Mouse (Mus musculus): ENCODE measurements at regions not wholly inside any gene's neighbourhood (a gene's known extent, or its start where the extent isn't known, plus 50 kb on each side); places are given as distances from the start of the nearest gene placed in this dataset.
A peak's percentile ranks its signal among the peaks of the same experiment; 100 is the strongest.

DNA sequence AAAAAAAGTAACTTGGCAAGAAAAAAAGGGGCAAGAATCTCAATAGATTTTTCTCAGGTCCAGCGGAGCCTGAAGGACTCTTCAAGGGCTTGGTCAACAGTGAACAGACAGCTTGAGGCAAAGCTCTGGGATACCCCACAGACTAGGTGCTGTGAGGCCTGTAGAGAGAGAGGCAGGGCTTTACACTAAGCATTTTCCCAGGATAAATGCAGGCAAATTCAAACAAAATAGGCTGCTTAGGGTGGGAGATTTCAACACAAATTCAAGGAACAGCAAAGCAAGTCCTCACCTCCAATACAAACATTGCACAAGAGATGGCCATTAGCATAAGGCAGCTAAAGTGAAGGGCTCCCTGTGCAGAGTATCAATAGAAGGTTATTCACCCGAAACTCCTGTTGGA is 225.3 kb upstream of the Adgrl2 start:
- Histone ChIP-seq H3K27ac (no peak overlapping the region), H3K9me3 (replicated peaks) (no peaks in the 10 kb centered on the region), H3K4me2 (replicated peaks) (no peak overlapping the region), H3K4me1 (peaks cover 7% of the 10 kb centered on the region), H3K36me3 (no peaks in the 10 kb centered on the region), H3K4me3 (no peak overlapping the region), H3K27me3 (peaks cover 5% of the 10 kb centered on the region; the same call in 1 of the 2 replicates), H3K9ac (no peak overlapping the region)
- ATAC-seq (ENCODE audit: low FRiP score), result no peak
- 71% methylated on average over 2 of the region's 2 CpGs for WGBS

GRCm38 (mm10) chr3:149211909-149212308 is 221.6 kb upstream of the Adgrl2 start:
- no peaks in the 10 kb centered on the region for H3K27me3 ChIP-seq
- no peaks in the 10 kb centered on the region for H3K36me3 ChIP-seq
- no peaks in the 10 kb centered on the region for H3K9me3 ChIP-seq (replicated peaks)
- no peak overlapping the region for H3K9ac ChIP-seq
- 88% methylated on average over 7 of the region's 7 CpGs for WGBS
- no peak overlapping the region for H3K4me2 ChIP-seq (replicated peaks)
- no peak overlapping the region for H3K4me3 ChIP-seq
- no peaks in the 10 kb centered on the region for H3K4me1 ChIP-seq
- no peak overlapping the region for H3K27ac ChIP-seq
- ATAC-seq (ENCODE audit: low FRiP score), result no peak

DNA sequence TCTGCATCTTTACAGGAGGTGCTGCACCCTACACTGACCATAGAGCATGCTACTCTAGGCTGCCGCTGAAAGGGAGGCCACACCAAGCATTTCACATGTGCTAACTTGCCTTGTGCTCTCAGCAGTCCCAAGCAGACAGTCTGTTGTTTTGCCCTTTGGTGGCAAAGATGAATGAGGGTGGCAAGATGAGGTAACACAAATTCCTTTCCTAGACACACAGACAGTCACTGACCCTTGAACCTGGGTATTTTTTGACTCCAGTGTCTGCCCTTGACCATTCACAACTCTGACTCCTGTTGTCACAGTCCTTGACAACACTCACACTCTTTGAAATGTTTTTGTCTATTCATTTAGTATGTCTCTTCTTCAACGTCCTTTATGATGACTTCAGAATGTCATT is 218.9 kb upstream of the Adgrl2 start:
- ATAC-seq (ENCODE audit: low FRiP score), result no peak
- no peak overlapping the region for H3K9ac ChIP-seq
- 84% methylated on average over 2 of the region's 2 CpGs for WGBS

GRCm38 (mm10) chr3:149203451-149203850 is 213.1 kb upstream of the Adgrl2 start:
- H3K4me2 ChIP-seq (replicated peaks), result no peak overlapping the region
- H3K36me3 ChIP-seq, result no peaks in the 10 kb centered on the region
- ATAC-seq (ENCODE audit: low FRiP score), result no peak
- H3K9ac ChIP-seq, result no peak overlapping the region
- H3K4me3 ChIP-seq, result no peak overlapping the region
- H3K9me3 ChIP-seq (replicated peaks), result no peaks in the 10 kb centered on the region
- no peaks in the 10 kb centered on the region for H3K27me3 ChIP-seq
- H3K4me1 ChIP-seq, result no peaks in the 10 kb centered on the region
- WGBS, result 82% methylated on average over 5 of the region's 5 CpGs
- no peak overlapping the region for H3K27ac ChIP-seq

More for the DNA sequence above, 218.9 kb upstream of the Adgrl2 start:
- Histone ChIP-seq H3K27ac (no peak overlapping the region), H3K36me3 (no peaks in the 10 kb centered on the region), H3K9me3 (replicated peaks) (no peaks in the 10 kb centered on the region), H3K27me3 (no peaks in the 10 kb centered on the region), H3K4me2 (replicated peaks) (no peak overlapping the region), H3K4me1 (no peaks in the 10 kb centered on the region), H3K4me3 (no peak overlapping the region)

- H3K36me3 ChIP-seq, result no peaks in the 10 kb centered on the region
Measured at GRCm38 (mm10) chr3:149196477-149197185, 206.3 kb upstream of the Adgrl2 start.

GRCm38 (mm10) chr3:149190856-149191576 is 200.7 kb upstream of the Adgrl2 start:
- Histone ChIP-seq H3K4me3 (no peak overlapping the region), H3K4me2 (replicated peaks) (peak overlapping the region; percentile 35), H3K9ac (no peak overlapping the region), H3K27ac (no peak overlapping the region), H3K36me3 (no peaks in the 10 kb centered on the region), H3K4me1 (0 out of 2 replicates have a peak, but pooled peaks cover 6% of the 10 kb centered on the region), H3K9me3 (replicated peaks) (no peaks in the 10 kb centered on the region), H3K27me3 (no peaks in the 10 kb centered on the region)
- WGBS, result 55% methylated on average over 19 of the region's 19 CpGs
- ATAC-seq (ENCODE audit: low FRiP score), result peak; percentile 40

More at GRCm38 (mm10) chr3:149196477-149197185, 206.3 kb upstream of the Adgrl2 start:
- H3K27me3 ChIP-seq, result no peaks in the 10 kb centered on the region
- H3K4me1 ChIP-seq, result no peaks in the 10 kb centered on the region
- no peaks in the 10 kb centered on the region for H3K9me3 ChIP-seq (replicated peaks)
- H3K27ac ChIP-seq, result no peak overlapping the region
- no peak overlapping the region for H3K9ac ChIP-seq
- WGBS, result 84% methylated on average over 8 of the region's 8 CpGs
- H3K4me3 ChIP-seq, result no peak overlapping the region
- no peak overlapping the region for H3K4me2 ChIP-seq (replicated peaks)
- no peak for ATAC-seq (ENCODE audit: low FRiP score)

GRCm38 (mm10) chr3:149184136-149184551 is 193.8 kb upstream of the Adgrl2 start:
- Histone ChIP-seq H3K4me1 (peaks cover 4% of the 10 kb centered on the region), H3K4me2 (replicated peaks) (peak overlapping the region; percentile 11; the same call in 1 of the 2 replicates), H3K27me3 (no peaks in the 10 kb centered on the region), H3K4me3 (no peak overlapping the region), H3K9ac (no peak overlapping the region), H3K36me3 (no peaks in the 10 kb centered on the region), H3K9me3 (replicated peaks) (no peaks in the 10 kb centered on the region), H3K27ac (no peak overlapping the region)
- no peak for ATAC-seq (ENCODE audit: low FRiP score)
- WGBS, result 39% methylated on average over 12 of the region's 12 CpGs

DNA sequence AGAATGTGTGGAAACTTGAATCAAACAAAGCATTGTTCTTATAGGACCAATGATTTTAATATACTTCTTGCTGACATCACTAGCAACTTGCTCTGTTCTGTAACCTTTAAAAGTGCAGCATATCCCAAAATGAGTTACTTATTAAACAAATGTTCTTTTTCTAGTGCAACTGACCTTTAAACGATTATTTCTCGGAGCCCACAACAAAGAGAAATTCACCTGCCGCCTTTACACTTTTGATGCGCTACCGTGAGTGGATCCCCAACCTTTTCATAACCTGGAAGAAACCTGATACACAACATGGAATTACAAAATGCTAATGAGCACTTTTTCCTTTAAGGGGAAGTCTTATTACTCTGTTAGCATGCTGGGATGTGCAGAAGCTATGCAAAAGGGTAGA is 191.7 kb upstream of the Adgrl2 start:
- no peaks in the 10 kb centered on the region for H3K9me3 ChIP-seq (replicated peaks)
- no peak overlapping the region for H3K4me2 ChIP-seq (replicated peaks)
- no peaks in the 10 kb centered on the region for H3K27me3 ChIP-seq
- H3K36me3 ChIP-seq, result no peaks in the 10 kb centered on the region
- no peak overlapping the region for H3K4me3 ChIP-seq
- no peak overlapping the region for H3K27ac ChIP-seq
- H3K4me1 ChIP-seq, result peaks cover 4% of the 10 kb centered on the region
- 93% methylated on average over 5 of the region's 5 CpGs for whole genome bisulfite sequencing
- H3K9ac ChIP-seq, result no peak overlapping the region
- no peak for ATAC-seq (ENCODE audit: low FRiP score)

DNA sequence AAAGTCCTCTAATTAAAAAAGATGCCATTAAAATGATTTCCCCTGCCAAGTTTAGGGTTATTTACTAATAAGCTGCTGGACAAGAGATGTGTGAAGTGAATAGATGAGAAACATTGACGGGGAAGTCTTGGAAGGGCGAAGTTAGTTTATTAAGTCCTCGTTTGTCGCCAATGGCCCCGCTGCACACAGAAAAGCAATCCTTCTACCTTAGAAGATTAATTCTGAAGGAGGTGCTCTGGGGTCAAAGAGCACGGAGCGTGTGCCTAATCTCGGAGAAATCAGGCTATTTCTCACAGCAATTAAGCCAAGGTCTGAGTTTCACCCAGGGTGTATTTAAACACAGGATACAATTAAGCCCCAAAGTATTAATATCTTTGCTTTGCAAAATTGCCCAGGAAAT is 189.8 kb upstream of the Adgrl2 start:
- WGBS, result 35% methylated on average over 8 of the region's 8 CpGs
- H3K36me3 ChIP-seq, result no peaks in the 10 kb centered on the region
- no peak for ATAC-seq (ENCODE audit: low FRiP score)
- H3K9me3 ChIP-seq (replicated peaks), result no peaks in the 10 kb centered on the region
- no peak overlapping the region for H3K27ac ChIP-seq
- no peak overlapping the region for H3K4me3 ChIP-seq
- peaks cover 4% of the 10 kb centered on the region for H3K4me1 ChIP-seq
- H3K4me2 ChIP-seq (replicated peaks), result no peak overlapping the region
- H3K9ac ChIP-seq, result no peak overlapping the region
- H3K27me3 ChIP-seq, result no peaks in the 10 kb centered on the region

DNA sequence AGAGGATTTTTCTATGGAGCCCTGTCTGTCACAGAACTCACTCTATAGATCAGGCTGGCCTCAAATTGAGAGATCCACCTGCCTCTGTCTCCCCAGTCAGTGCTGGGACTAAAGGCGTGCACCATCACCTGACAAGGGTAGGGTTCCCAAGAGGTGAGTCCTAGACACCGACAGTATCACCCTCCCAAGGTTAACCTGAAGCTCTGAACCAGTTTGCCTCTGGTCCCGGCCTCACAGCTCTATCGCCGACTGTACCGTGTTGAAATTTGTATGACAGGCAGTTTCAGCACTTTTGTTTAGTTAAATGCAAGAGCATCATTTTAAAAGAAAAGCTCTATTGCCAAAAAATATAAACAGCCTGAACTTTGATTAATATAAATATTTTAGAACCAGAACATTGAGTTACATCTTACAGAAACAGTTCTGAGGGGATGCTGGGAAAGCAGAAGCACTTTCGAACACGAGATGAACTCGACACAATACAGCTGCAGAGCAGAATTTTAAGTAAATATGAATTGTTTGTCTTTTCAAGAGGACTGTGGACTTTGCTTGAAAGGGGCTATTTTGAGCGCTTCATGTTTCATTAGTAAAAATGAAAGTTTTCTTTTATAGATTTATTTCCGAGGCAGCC is 189.2 kb upstream of the Adgrl2 start:
- Histone ChIP-seq H3K4me3 (no peak overlapping the region), H3K36me3 (no peaks in the 10 kb centered on the region), H3K27me3 (no peaks in the 10 kb centered on the region), H3K4me1 (peaks cover 4% of the 10 kb centered on the region), H3K4me2 (replicated peaks) (no peak overlapping the region), H3K27ac (no peak overlapping the region), H3K9ac (no peak overlapping the region), H3K9me3 (replicated peaks) (no peaks in the 10 kb centered on the region)
- no peak for ATAC-seq (ENCODE audit: low FRiP score)
- 79% methylated on average over 11 of the region's 11 CpGs for WGBS

DNA sequence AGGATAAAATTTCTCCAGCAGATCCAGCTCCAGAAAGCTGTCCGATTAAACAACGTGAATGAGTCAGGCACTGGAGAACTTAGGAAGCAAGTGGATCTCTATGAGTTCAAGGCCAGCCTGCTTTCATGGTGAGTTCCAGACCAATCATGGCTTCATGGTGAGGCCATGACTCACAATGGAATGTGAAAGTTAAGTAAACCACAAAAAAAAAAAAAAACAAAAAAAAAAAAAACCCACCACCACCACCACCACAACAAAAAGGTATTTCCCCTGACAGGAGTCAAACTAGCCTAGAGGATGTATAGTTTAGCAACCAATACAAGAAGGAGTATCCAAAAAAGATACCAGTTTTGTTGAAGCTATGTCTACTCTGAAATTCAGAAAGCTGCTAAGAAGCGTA is 188.5 kb upstream of the Adgrl2 start:
- Histone ChIP-seq H3K27me3 (no peaks in the 10 kb centered on the region), H3K4me1 (peaks cover under 1% of the 10 kb centered on the region), H3K9me3 (replicated peaks) (no peaks in the 10 kb centered on the region), H3K27ac (no peak overlapping the region), H3K9ac (no peak overlapping the region), H3K4me2 (replicated peaks) (no peak overlapping the region), H3K4me3 (no peak overlapping the region), H3K36me3 (no peaks in the 10 kb centered on the region)
- 95% methylated on average over 3 of the region's 3 CpGs for WGBS
- no peak for ATAC-seq (ENCODE audit: low FRiP score)

GRCm38 (mm10) chr3:149174689-149175390 is 184.5 kb upstream of the Adgrl2 start:
- Histone ChIP-seq H3K9me3 (replicated peaks) (no peaks in the 10 kb centered on the region), H3K9ac (no peak overlapping the region), H3K4me1 (no peaks in the 10 kb centered on the region; the same call in 1 of the 2 replicates), H3K4me3 (no peak overlapping the region), H3K27me3 (no peaks in the 10 kb centered on the region), H3K4me2 (replicated peaks) (no peak overlapping the region), H3K36me3 (no peaks in the 10 kb centered on the region), H3K27ac (no peak overlapping the region)
- ATAC-seq (ENCODE audit: low FRiP score), result no peak
- WGBS, result 66% methylated on average over 11 of the region's 11 CpGs
